Mouse (Mus musculus): ENCODE measurements at regions not wholly inside any gene's neighbourhood (a gene's known extent, or its start where the extent isn't known, plus 50 kb on each side); places are given as distances from the start of the nearest gene placed in this dataset.

DNA sequence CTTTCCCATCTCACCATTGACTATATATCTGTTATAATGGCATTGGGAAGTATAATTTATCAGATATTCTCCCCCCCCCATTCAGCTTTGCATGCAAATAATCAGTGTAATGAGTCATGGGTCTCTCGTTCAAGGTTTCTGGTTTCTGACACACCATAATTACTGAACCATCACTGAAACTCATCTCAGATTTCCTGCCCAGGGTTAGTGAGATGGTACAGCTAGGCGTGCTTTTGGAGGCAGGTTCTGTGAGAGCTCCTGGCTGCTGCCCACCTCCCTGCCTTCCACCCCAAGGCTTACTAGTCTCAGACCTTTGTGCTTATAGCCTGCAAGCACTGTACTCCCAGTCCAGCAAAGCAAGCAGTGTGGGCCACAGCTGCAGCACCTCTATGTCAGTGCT, 122.5 kb upstream of the Nampt start:
- no peak for ATAC-seq (ENCODE audit: extremely low read depth, insufficient number of reproducible peaks, low FRiP score, poor library complexity, severe bottlenecking)
- Histone ChIP-seq H3K4me3 (ENCODE audit: low read depth, low read length) (no peak overlapping the region), H3K27me3 (ENCODE audit: insufficient read depth, low read length) (0 out of 2 replicates have a peak, but pooled peaks cover 4% of the 10 kb centered on the region), H3K9me3 (replicated peaks) (no peaks in the 10 kb centered on the region), H3K4me1 (ENCODE audit: insufficient read depth, low read depth, low read length) (no peaks in the 10 kb centered on the region), H3K36me3 (replicated peaks) (no peaks in the 10 kb centered on the region)
- TF ChIP-seq GATA1 (IDR thresholded peaks at IDR 0.05; ENCODE audit: borderline replicate concordance, low read length) (no peak), CTCF (IDR thresholded peaks at IDR 0.05; ENCODE audit: low read depth, low read length) (no peak), TAL1 (conservative IDR thresholded peaks at IDR 0.05; ENCODE audit: low read depth, low read length) (no peak), GATA2 (IDR thresholded peaks at IDR 0.05; ENCODE audit: borderline replicate concordance, low read depth, low read length) (no peak), POLR2AphosphoS5 (IDR thresholded peaks at IDR 0.05; ENCODE audit: insufficient replicate concordance, low read depth, low read length) (no peak)
- DNase-seq (ENCODE audit: low spot score), result no peak

DNA sequence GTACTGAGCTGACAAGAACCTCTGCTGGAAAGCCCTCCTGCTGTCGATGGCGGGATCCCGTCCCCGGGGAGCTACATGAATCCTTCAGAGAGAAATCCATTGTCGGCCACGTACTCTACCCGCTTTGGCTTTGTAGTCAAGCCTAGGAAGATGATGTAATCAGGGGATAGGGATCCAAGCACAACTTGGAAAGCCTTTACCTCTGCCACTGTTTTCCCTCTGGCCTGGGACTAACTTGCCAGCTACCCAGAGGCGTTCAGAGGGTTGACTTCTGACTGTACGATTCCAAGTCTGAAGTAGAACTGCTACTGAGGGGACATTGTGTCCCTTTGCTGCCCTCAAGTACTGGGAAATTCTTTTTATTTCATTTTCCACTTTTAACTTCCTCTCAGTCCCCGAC, 110.2 kb upstream of the Nampt start:
- TF ChIP-seq CTCF (IDR thresholded peaks at IDR 0.05; ENCODE audit: low read depth, low read length), result no peak
- TF ChIP-seq POLR2AphosphoS5 (IDR thresholded peaks at IDR 0.05; ENCODE audit: insufficient replicate concordance, low read depth, low read length), result no peak
- TF ChIP-seq GATA2 (IDR thresholded peaks at IDR 0.05; ENCODE audit: borderline replicate concordance, low read depth, low read length), result no peak
- TF ChIP-seq GATA1 (IDR thresholded peaks at IDR 0.05; ENCODE audit: borderline replicate concordance, low read length), result no peak
- TF ChIP-seq TAL1 (conservative IDR thresholded peaks at IDR 0.05; ENCODE audit: low read depth, low read length), result no peak
- Histone ChIP-seq H3K36me3 (replicated peaks) (no peaks in the 10 kb centered on the region), H3K27me3 (ENCODE audit: insufficient read depth, low read length) (peaks cover 9% of the 10 kb centered on the region; the same call in 1 of the 2 replicates), H3K9me3 (replicated peaks) (no peaks in the 10 kb centered on the region), H3K4me1 (ENCODE audit: insufficient read depth, low read depth, low read length) (no peaks in the 10 kb centered on the region), H3K4me3 (ENCODE audit: low read depth, low read length) (no peak overlapping the region)
- no peak for DNase-seq (ENCODE audit: low spot score)
- no peak for ATAC-seq (ENCODE audit: extremely low read depth, insufficient number of reproducible peaks, low FRiP score, poor library complexity, severe bottlenecking)

DNA sequence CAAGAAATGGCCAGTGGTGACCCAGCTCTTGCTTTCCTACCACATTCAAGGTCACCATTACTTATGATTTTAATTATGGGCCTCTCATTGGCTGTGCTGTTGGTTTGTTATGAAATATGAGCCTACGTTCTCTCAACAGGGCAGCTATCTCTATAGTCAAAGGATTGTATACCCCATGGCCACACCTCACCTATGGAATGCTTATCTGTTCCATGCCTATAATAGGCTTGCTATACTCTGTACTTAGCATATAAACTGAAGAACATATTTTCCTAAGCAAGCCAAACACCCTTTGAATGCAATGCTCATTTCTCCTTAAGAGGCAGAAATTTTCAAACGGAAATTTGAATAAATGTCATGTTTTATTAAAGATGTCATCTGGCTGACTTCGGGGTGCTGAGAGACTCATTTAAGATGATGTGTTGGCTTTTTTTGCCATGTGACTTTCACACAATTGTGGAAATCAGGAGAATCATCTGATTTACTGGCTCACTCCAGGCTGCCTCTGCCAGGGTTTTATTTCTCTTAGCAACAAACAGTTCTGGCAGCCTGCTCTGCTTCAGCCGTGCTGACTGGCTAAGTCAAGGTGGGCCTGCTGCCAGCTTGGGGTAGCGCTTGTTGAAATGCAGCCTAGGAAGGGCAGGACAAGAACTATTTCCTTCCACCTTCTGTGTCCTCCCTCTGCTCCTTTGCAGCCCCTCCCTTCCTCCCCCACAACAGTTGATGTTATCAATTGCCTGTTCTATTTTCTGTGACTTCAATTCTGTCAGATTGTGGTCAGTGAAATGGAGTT, 102.0 kb upstream of the Nampt start:
- no peak for TF ChIP-seq CTCF (IDR thresholded peaks at IDR 0.05; ENCODE audit: low read depth, low read length)
- no peaks in the 10 kb centered on the region for H3K4me1 ChIP-seq (ENCODE audit: insufficient read depth, low read depth, low read length)
- H3K9me3 ChIP-seq (replicated peaks), result no peaks in the 10 kb centered on the region
- H3K4me3 ChIP-seq (ENCODE audit: low read depth, low read length), result no peak overlapping the region
- ATAC-seq (ENCODE audit: extremely low read depth, insufficient number of reproducible peaks, low FRiP score, poor library complexity, severe bottlenecking), result no peak
- H3K27me3 ChIP-seq (ENCODE audit: insufficient read depth, low read length), result peaks cover 15% of the 10 kb centered on the region
- H3K36me3 ChIP-seq (replicated peaks), result no peaks in the 10 kb centered on the region
- no peak for DNase-seq (ENCODE audit: low spot score)

DNA sequence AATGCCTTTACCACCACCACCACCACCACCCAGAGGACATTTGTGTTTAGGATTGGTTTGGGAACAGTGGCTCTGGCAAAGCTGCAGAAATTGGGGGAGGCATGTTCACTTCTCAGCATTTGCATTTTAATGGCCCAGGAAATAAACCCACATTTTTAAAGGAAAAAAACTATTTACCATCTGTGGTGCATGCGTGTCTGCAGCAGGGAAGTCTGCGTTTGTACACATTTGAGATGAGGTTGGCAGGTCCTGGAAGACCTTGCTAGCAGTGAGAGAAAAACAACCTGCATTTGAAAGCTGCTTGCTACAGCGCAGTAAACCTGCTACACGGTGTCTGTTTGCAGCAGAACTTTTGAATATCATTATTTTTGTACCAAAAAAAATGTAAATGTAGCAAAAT, 100.1 kb upstream of the Nampt start:
- DNase-seq (ENCODE audit: low spot score), result no peak
- no peak for TF ChIP-seq POLR2AphosphoS5 (IDR thresholded peaks at IDR 0.05; ENCODE audit: insufficient replicate concordance, low read depth, low read length)
- no peak for TF ChIP-seq GATA1 (IDR thresholded peaks at IDR 0.05; ENCODE audit: borderline replicate concordance, low read length)
- no peak for TF ChIP-seq CTCF (IDR thresholded peaks at IDR 0.05; ENCODE audit: low read depth, low read length)
- TF ChIP-seq GATA2 (IDR thresholded peaks at IDR 0.05; ENCODE audit: borderline replicate concordance, low read depth, low read length), result no peak
- TF ChIP-seq TAL1 (conservative IDR thresholded peaks at IDR 0.05; ENCODE audit: low read depth, low read length), result no peak
- ATAC-seq (ENCODE audit: extremely low read depth, insufficient number of reproducible peaks, low FRiP score, poor library complexity, severe bottlenecking), result no peak
- H3K36me3 ChIP-seq (replicated peaks), result no peaks in the 10 kb centered on the region
- no peaks in the 10 kb centered on the region for H3K4me1 ChIP-seq (ENCODE audit: insufficient read depth, low read depth, low read length)
- peaks cover 14% of the 10 kb centered on the region for H3K27me3 ChIP-seq (ENCODE audit: insufficient read depth, low read length)
- H3K4me3 ChIP-seq (ENCODE audit: low read depth, low read length), result no peak overlapping the region
- H3K9me3 ChIP-seq (replicated peaks), result no peaks in the 10 kb centered on the region

DNA sequence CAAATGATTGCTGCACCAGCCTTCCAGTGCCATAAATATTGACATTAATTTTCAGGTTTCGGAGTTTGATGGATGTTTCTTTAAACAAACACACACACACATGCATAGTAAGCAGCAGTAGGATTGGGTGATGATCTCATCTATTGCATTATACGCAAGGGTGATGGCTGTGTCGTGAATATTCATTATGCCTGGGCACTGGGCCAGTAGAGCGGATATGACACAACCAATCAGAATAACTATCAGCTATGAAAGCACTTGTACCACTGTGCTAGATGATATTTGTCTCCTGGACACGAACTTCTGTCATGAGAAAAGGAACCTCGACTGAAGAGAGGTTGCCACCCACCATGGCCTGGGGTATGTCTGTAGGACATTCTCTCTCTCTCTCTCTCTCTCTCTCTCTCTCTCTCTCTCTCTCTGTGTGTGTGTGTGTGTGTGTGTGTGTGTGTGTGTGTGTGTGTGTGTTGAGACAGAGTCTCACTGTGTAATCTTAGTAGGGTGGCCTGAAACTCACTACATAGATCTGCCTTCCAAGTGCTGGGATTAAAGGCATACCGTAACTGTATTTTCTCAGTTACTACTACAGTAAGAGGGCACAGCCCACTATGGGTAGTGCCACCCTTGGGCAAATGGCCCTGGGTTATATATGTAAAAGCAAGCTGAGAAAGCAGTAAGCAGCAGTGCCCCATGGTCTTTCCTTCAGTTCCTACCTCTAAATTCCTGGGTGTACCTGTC, 94.7 kb upstream of the Nampt start:
- H3K36me3 ChIP-seq (replicated peaks), result no peaks in the 10 kb centered on the region
- no peaks in the 10 kb centered on the region for H3K4me1 ChIP-seq (ENCODE audit: insufficient read depth, low read depth, low read length)
- H3K27me3 ChIP-seq (ENCODE audit: insufficient read depth, low read length), result 0 out of 2 replicates have a peak, but pooled peaks cover under 1% of the 10 kb centered on the region
- H3K4me3 ChIP-seq (ENCODE audit: low read depth, low read length), result no peak overlapping the region
- DNase-seq (ENCODE audit: low spot score) (no peak), ATAC-seq (ENCODE audit: extremely low read depth, insufficient number of reproducible peaks, low FRiP score, poor library complexity, severe bottlenecking) (no peak)
- no peak for TF ChIP-seq TAL1 (conservative IDR thresholded peaks at IDR 0.05; ENCODE audit: low read depth, low read length)
- TF ChIP-seq CTCF (IDR thresholded peaks at IDR 0.05; ENCODE audit: low read depth, low read length), result no peak
- TF ChIP-seq GATA1 (IDR thresholded peaks at IDR 0.05; ENCODE audit: borderline replicate concordance, low read length), result no peak
- no peak for TF ChIP-seq POLR2AphosphoS5 (IDR thresholded peaks at IDR 0.05; ENCODE audit: insufficient replicate concordance, low read depth, low read length)
- no peak for TF ChIP-seq GATA2 (IDR thresholded peaks at IDR 0.05; ENCODE audit: borderline replicate concordance, low read depth, low read length)
- no peaks in the 10 kb centered on the region for H3K9me3 ChIP-seq (replicated peaks)

DNA sequence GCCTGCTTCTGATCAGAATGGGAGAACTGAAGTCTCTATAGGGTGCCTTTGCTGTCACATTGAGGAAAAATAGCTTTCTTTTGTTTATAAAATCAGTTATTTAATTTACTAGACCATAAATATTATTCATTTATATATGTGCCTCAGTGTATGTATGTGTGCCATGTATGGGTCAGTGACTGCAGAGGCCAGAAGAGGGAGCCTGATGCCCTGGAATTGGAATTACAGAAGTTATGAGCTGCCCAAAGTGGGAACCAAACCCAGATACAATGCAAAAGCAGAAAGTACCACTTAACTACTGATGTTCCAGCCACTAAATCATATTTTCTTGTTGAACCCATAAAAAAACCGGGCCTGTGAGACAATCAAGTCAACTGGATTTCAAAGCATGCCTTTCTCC, 91.8 kb upstream of the Nampt start:
- TF ChIP-seq CTCF (IDR thresholded peaks at IDR 0.05; ENCODE audit: low read depth, low read length) (no peak), GATA2 (IDR thresholded peaks at IDR 0.05; ENCODE audit: borderline replicate concordance, low read depth, low read length) (no peak), TAL1 (conservative IDR thresholded peaks at IDR 0.05; ENCODE audit: low read depth, low read length) (no peak), POLR2AphosphoS5 (IDR thresholded peaks at IDR 0.05; ENCODE audit: insufficient replicate concordance, low read depth, low read length) (no peak), GATA1 (IDR thresholded peaks at IDR 0.05; ENCODE audit: borderline replicate concordance, low read length) (no peak)
- no peak overlapping the region for H3K4me3 ChIP-seq (ENCODE audit: low read depth, low read length)
- DNase-seq (ENCODE audit: low spot score) (no peak), ATAC-seq (ENCODE audit: extremely low read depth, insufficient number of reproducible peaks, low FRiP score, poor library complexity, severe bottlenecking) (no peak)
- no peaks in the 10 kb centered on the region for H3K4me1 ChIP-seq (ENCODE audit: insufficient read depth, low read depth, low read length)
- no peaks in the 10 kb centered on the region for H3K9me3 ChIP-seq (replicated peaks)
- no peaks in the 10 kb centered on the region for H3K27me3 ChIP-seq (ENCODE audit: insufficient read depth, low read length)
- no peaks in the 10 kb centered on the region for H3K36me3 ChIP-seq (replicated peaks)
